Mouse (Mus musculus): Measurements from ENCODE around the gene Tenm2.

The Tenm2 gene

DNA sequence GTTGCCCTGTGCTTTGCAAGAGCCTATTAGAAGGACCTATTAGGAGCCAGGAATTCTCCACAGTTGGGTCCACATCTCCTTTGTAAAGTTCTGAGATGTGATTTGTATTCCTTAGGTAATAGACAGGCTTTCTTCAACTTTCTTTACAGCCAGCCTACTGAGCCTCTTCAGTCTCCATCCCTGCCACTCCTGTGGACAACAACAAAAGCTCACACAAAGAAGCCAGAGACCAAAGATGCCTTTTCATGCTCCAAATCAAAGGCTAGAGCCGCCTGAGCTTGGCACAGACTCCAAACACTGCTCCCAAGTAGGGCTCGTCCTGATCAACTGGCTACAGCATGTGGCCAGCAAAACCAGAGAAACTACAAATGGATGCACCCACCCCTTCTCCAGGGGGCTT, 333.5 kb downstream of the Tenm2 start:
- no peak for DNase-seq (ENCODE audit: low spot score in 2 of 2)

DNA sequence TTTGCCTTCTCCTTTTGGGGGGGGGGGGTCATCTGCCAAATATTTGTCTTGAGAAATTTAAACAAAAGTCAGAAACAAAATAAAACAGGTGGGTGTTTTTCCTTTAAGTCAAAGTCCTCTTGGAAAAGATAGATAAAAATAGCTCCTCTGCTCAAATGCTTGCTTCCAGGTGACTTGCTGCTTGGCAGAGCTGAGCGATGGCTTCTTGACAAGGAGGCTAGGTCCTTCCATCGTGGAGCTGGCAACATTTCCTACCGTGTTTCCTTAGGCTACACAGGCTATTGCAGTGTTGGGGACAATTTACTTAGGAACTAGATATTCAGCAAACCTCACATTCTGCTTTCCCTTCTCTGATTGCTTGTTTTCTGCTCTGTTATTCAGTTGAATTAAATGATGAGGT, 342.7 kb downstream of the Tenm2 start:
- DNase-seq (ENCODE audit: low spot score in 2 of 2) = no peak

DNA sequence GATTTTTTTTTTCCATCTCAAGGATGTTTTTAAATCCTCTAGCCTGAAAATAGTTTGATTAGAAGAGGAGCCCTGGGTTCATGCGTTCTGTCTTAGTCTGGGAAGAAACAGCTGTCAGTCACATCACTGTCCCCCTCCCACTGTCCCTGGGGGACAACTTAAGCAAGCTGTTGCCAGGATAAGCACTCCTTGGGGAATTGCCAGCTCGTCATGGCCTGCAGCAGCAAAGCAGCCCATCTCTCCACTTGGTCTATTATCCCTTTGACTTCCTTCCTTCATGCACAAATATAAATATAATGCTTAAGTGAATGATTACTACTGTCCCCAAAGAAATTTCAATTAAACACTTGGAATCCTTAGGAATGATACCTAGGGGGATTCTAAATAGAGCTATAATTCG, 344.7 kb downstream of the Tenm2 start:
- no peak for DNase-seq (ENCODE audit: low spot score in 2 of 2)

DNA sequence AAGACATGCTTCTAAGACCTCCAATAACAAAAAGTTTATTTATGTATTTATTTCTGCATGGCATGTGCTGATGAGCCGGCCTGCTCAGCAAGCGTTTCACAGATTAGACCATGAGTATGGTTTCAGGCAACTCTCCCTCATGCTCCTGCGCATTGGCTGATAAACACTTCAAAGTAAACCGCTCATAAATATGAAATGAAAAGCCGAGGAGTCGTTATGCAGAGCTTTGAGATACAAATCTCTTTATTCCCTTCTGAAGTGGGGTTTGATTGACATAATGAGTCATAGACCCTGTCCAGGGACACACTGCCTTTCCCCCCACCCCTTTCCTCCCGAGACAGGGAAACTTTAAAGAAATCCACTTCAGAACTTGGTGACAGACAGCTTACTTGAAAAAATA, 348.3 kb downstream of the Tenm2 start:
- no peak for DNase-seq (ENCODE audit: low spot score in 2 of 2)

- DNase-seq (ENCODE audit: low spot score in 2 of 2) = no peak
Measured at GRCm38 (mm10) chr11:36886147-36886546, 349.6 kb downstream of the Tenm2 start.

DNA sequence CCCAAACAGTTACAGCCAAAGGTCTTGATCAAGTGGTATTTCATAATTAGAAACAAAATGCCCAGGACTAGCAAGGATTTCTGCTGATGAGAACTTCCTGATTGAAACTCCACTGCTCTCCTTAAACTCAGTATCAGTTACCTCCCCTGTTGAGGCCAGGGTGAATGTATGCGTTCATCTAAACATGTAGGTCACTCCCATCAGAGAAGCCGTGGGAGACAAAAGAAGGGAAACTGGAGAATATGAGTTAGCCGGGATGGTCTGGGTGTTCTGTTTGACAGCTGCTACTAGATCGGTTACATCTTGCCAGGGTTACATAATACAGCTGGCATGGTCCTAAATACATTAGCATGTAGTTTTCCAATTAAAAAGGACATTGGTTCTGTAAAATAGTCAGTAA, 362.8 kb downstream of the Tenm2 start:
- DNase-seq (ENCODE audit: low spot score in 2 of 2) = no peak

- no peak for DNase-seq (ENCODE audit: low spot score in 2 of 2)
Measured at GRCm38 (mm10) chr11:36870548-36870947, 365.2 kb downstream of the Tenm2 start.

DNA sequence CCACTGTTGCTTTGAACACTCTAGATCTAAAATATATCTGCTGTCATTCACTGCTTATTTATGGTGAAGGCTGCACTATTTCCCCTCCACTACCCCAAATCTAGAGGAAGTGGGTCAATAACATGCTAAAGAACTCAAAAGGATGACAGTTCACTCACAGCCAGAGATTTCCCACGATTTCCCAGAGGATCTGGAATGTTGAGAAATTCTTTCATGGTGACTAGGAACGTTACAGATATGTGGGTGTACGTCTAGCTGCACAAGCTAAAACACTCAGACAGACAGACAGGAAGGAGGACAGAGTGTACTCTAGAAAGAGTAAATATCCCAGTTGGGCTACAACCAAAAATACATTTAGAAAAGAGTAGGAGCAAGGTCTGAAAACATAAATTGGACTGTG, 384.1 kb downstream of the Tenm2 start:
- DNase-seq (ENCODE audit: low spot score in 2 of 2) = no peak

DNA sequence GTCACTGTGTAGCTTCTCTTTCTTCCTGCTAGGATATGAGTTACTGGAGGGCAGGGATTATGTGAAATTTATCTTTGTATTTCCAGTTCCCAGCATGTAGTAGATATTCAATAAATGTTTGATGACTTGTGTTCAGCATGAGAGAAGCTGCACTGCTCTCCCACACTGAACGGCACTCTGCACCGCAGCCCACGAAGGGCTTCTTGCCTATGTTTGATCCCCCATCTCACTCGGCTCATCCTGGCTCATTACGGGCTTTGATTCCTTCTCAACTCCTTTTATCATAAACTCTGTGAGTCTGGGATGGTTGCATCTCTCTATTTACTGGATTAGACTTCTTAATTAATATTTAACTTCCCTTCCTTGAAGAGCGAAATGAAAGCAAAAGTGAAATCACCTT, 388.3 kb downstream of the Tenm2 start:
- no peak for DNase-seq (ENCODE audit: low spot score in 2 of 2)

DNA sequence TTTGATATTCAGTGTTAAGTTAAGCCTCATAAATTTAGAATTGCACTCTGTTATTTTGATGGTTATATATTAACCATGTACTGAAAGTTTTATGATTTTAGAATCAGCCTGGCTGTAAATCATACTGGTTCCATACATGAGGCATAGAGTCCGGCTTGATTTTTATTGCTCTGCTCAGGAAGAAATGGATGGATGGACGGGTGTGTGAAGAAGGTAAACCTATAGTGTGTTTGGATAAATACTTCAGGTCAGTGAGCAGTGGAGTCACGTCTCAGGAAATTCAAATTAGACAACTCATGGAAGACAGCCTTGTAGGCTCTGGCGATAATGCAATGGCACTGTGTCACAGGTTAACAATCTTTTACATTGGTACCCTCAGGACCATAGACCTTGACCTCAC, 402.9 kb downstream of the Tenm2 start:
- no peak for DNase-seq (ENCODE audit: low spot score in 2 of 2)

- DNase-seq (ENCODE audit: low spot score in 2 of 2) = no peak
Measured at GRCm38 (mm10) chr11:36831511-36831910, 404.3 kb downstream of the Tenm2 start.

GRCm38 (mm10) chr11:36824666-36825065, 411.1 kb downstream of the Tenm2 start:
- no peak for DNase-seq (ENCODE audit: low spot score in 2 of 2)

- DNase-seq (ENCODE audit: low spot score in 2 of 2) = no peak
Measured at GRCm38 (mm10) chr11:36804615-36805014, 431.1 kb downstream of the Tenm2 start.

DNA sequence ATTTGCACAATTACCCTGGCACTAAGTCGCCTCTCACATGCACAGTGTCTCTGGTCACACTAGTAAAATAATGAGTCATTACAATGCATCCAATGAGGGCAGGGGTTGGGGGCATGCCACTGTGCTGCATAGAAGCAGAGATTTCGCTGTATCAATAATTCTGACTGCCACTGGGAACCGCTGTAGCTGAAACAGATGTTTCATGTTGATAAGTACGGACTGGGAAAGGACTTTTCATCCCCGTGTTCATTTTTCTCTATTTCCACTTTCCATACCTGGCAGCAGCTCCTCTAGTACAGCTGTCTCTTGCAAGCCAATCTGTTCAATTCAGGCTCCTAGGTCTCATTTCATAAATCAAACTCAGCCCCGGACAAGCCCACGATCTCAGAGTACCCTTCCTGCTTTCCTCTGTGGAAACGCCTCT, 433.5 kb downstream of the Tenm2 start:
- no peak for DNase-seq (ENCODE audit: low spot score in 2 of 2)

DNA sequence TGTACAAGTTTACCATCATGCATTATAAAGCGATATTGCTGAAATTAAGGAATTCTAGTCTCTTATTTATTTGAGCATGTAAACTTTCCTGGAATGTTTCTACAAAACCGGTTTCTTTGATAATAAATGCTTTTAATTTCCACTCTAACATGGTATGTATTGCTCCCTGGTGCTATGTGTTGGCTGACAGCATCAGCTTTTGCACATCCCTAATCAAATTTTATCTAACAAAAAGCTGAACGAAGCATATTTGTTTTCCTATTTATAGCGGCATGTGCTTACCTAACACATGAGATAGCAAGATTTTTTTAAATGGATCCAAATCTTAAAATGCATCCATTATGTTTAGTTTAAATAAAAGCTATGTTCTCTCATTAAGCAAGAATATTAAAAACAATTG, 434.1 kb downstream of the Tenm2 start:
- no peak for DNase-seq (ENCODE audit: low spot score in 2 of 2)

DNA sequence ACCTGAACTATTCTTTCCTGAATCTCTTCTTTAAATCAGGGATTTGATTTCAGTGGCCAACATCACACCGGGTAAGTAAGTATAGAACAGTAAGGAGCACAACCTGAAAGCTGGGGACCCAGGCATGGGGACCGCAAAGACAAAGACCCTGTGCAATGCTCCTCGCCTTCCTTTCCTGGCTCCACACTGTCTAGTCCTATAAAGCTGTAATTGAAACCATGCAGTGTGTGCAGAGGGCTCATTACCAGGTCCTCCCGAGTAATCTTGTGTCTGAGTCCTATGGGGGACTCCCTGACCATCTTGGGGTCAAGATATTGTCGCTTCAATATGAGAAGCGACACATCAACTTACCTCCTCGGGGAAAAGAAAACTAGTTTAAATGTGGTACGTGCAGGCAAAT, 436.4 kb downstream of the Tenm2 start:
- no peak for DNase-seq (ENCODE audit: low spot score in 2 of 2)

DNA sequence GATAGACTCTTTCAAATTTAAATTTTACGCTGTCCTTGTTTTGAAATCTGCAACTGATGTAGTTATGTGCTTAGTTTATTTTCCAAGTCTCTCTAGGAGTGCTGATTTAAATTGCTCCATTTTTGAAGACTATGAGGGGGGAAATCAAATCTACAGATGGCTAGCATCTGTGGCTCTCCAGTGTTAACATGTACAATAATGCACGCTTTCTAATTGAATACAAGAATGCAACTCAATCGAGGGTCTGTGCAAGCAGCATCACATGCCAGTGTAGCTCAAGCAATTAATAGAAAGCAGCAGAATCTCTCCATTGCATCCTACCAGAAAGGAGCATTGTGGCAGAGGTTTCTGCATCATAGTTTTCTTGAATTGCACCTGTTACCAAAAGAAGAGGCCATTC, 477.8 kb downstream of the Tenm2 start:
- DNase-seq (ENCODE audit: low spot score in 2 of 2) = no peak

DNA sequence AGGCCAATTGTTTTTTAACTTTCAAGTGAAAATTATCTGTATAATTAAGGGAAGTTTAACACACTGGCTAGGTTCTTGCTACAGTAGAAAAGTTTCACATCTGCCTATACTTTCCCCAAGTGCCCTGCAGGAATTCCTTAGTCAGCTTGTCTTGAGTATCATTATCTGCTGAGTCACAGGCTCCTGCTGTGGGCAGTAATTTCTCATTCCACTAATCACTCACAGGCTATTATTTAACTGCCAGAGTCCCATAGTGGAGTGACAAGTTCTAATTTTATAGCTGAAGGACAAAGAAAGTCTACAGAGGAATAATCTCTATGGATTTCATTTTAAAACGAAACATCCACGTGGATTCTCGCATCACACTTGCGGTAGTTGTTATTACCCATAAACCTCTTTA, 489.5 kb downstream of the Tenm2 start:
- DNase-seq (ENCODE audit: low spot score in 2 of 2) = no peak

- DNase-seq (ENCODE audit: low spot score in 2 of 2) = no peak
Measured at GRCm38 (mm10) chr11:36727800-36728199, 508.0 kb downstream of the Tenm2 start.

DNA sequence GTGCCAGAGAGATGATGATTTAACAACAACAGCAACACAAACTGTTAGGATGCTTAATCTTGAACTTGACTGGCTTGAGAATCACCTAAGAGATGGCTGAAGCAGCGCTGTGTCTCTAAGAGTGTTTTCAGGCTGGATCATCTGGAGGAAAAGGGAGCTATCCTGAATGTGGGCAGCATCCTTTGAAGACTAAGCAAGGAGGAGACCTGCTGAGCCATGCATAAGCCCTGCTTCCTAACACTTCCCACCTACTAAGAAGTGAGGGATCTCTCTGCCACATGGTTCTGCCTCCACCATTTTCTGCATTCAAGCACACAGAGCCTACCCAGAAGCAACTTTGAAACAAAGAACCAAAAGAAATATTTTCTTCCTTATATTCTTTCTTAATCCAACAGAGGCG, 532.9 kb downstream of the Tenm2 start:
- no peak for DNase-seq (ENCODE audit: low spot score in 2 of 2)

GRCm38 (mm10) chr11:36700951-36701350, 534.8 kb downstream of the Tenm2 start:
- no peak for DNase-seq (ENCODE audit: low spot score in 2 of 2)

DNA sequence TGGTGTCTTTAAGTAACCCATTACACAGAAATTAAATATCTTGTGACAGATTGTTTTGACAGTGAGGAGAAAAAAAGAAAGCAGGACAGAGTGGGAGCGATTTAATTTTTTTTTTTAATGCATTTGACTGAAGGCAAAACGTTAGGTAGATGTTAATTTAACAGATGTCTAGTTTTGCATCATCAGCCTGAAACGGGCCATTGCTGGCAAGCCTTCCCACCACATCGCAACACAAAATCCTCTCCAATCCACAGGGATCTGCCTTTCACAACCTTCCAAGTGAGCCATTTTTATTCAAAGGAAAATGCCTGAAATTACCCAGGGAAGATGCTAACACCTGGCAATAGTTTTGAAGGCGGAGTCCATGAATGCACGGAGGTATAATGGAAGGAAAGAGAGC, 535.6 kb downstream of the Tenm2 start:
- DNase-seq (ENCODE audit: low spot score in 2 of 2) = no peak

DNA sequence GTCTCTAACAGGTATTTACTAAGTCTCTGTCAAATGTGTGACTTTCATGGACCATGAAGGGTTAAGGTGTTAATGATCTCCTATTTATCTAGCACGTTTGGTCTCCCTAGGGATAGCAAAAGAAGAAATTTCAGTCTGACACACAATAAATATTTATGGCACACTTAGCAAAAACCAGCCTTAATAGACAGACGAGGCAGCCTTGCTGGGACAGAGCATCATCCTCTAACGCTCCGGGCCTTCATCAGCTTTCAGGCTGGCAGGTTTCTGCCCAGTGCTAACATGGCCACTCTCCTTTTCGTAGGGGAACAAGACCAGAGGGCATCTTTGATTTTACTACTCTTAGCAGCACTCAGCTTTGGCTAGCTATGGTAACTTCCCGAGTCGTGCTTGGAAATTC, 537.5 kb downstream of the Tenm2 start:
- no peak for DNase-seq (ENCODE audit: low spot score in 2 of 2)

DNA sequence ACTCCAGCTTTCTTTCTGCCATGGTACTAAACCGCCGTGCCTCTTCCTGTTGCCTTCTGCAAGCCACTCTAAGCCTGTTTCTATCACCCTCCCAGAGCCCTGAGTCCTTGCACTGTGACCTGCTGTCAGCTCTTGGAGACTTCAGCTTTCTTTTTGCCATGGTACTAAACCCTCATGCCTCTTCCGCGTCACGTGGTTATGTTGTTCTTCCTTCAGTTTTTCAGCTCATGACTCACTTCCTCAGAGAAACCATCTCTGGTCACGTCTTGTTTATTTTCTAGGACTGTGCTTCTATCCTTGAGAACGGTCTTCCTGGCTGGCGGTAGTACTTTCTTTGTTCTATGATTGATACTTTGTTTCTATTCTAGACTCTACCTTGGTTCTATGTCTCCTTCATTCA, 537.9 kb downstream of the Tenm2 start:
- no peak for DNase-seq (ENCODE audit: low spot score in 2 of 2)

DNA sequence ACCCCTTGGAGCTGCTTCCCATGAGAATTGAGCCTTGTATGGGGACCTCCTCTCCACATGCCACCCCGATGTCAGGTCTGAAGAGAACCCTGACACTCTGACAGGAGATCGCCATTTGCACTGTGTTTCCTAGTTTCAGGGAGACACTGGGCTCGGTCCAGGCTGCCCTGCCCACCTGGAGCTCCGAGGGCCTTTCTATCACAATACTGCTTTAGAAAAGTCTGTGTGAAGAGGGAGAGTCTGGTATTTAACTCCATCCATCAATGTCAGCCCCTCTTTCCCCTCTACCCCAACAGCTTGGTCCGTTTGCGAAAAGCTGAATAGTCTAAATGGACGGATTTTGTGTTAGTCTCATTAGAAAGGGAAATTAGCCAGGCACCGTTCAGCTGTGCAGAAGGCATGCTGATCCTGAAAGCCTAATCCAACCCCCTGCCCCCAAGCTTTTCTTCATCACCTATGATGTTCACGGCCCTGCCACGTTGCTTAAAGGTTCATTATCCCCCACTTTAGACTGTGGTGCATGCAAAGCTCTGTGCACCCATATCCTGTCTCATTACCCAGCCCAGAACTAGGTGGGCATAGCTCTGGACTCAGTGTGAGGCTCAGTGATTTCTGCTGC, 538.6 kb downstream of the Tenm2 start:
- no peak for DNase-seq (ENCODE audit: low spot score in 2 of 2)
